Mouse (Mus musculus): ENCODE measurements around the gene Gkap1.

DNA sequence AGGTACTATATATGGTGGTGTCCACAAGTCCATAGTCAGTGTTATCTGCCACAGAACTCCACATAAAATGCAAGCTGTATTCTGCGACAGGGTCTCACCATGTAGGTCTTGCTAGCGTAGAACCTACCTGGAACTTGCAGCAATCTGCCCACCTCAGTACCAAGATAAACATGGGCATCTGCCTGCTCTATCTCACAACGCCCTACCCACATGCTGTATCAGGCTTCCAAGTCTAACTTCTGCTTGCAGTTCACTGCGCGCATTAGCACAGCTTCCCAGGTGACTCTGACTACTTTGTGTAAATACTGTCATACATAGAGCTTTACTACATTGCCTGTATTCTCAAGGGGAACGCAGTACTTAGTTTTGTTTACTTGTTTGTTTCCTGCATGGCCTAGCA is 26.5 kb upstream of the Gkap1 start:
- TF ChIP-seq POLR2A (IDR thresholded peaks at IDR 0.05; ENCODE audit: borderline replicate concordance, control insufficient read depth, low read depth, low read length) (no peak), CTCF (IDR thresholded peaks at IDR 0.05; ENCODE audit: control insufficient read depth, insufficient read depth, low read length) (no peak)

All from bone marrow, adult 2 months (tissue).